Mouse (Mus musculus): ENCODE results near the gene Ace2. TPM values are rescaled to one million over a fixed set of nuclear protein-coding genes. Genes with fewer than 3 reads are reported as not detected.

Ace2 gene
- polyA plus RNA-seq, 1 experiment from 2014 or later, result 0.88 TPM

GRCm38 (mm10) chrX:164183844-164184243 lies 44.7 kb downstream of the Ace2 start:
- Histone ChIP-seq H3K9me3 (no peaks in the 10 kb centered on the region), H3K4me3 (no peak overlapping the region), H3K4me1 (no peaks in the 10 kb centered on the region), H3K9ac (no peak overlapping the region), H3K4me2 (no peak overlapping the region), H3K36me3 (no peaks in the 10 kb centered on the region), H3K27ac (replicated peaks) (no peak overlapping the region), H3K27me3 (replicated peaks) (peaks cover 12% of the 10 kb centered on the region; the same call in 1 of the 2 replicates)
- WGBS, result 24% methylated on average over 3 of the region's 3 CpGs
- no peak for ATAC-seq (ENCODE audit: extremely low read depth, insufficient number of reproducible peaks, low FRiP score, low TSS enrichment)

GRCm38 (mm10) chrX:164189880-164190279 lies 50.7 kb downstream of the Ace2 start:
- ATAC-seq (ENCODE audit: extremely low read depth, insufficient number of reproducible peaks, low FRiP score, low TSS enrichment), result no peak
- Histone ChIP-seq H3K4me1 (no peaks in the 10 kb centered on the region), H3K9me3 (no peaks in the 10 kb centered on the region), H3K4me2 (no peak overlapping the region), H3K27me3 (replicated peaks) (no peaks in the 10 kb centered on the region), H3K27ac (replicated peaks) (no peak overlapping the region), H3K36me3 (no peaks in the 10 kb centered on the region), H3K4me3 (no peak overlapping the region), H3K9ac (no peak overlapping the region)

- Histone ChIP-seq H3K27ac (replicated peaks) (no peak overlapping the region), H3K36me3 (no peaks in the 10 kb centered on the region), H3K9me3 (no peaks in the 10 kb centered on the region), H3K27me3 (replicated peaks) (no peaks in the 10 kb centered on the region), H3K4me2 (no peak overlapping the region), H3K9ac (no peak overlapping the region), H3K4me3 (no peak overlapping the region), H3K4me1 (no peaks in the 10 kb centered on the region)
- no peak for ATAC-seq (ENCODE audit: extremely low read depth, insufficient number of reproducible peaks, low FRiP score, low TSS enrichment)
- WGBS, result 82% methylated on average over 2 of the region's 2 CpGs
Measured at GRCm38 (mm10) chrX:164197679-164198078, 58.5 kb downstream of the Ace2 start.

- no peak overlapping the region for H3K9ac ChIP-seq
- no peaks in the 10 kb centered on the region for H3K4me1 ChIP-seq
- H3K27ac ChIP-seq (replicated peaks), result no peak overlapping the region
- H3K9me3 ChIP-seq, result no peaks in the 10 kb centered on the region
- no peak overlapping the region for H3K4me2 ChIP-seq
- no peaks in the 10 kb centered on the region for H3K27me3 ChIP-seq (replicated peaks)
- no peak overlapping the region for H3K4me3 ChIP-seq
- H3K36me3 ChIP-seq, result no peaks in the 10 kb centered on the region
- ATAC-seq (ENCODE audit: extremely low read depth, insufficient number of reproducible peaks, low FRiP score, low TSS enrichment), result no peak
- 61% methylated on average over 5 of the region's 5 CpGs for WGBS
Measured at GRCm38 (mm10) chrX:164200547-164200946, 61.4 kb downstream of the Ace2 start.

- no peaks in the 10 kb centered on the region for H3K27me3 ChIP-seq (replicated peaks)
- ATAC-seq (ENCODE audit: extremely low read depth, insufficient number of reproducible peaks, low FRiP score, low TSS enrichment), result no peak
- no peaks in the 10 kb centered on the region for H3K36me3 ChIP-seq
- no peak overlapping the region for H3K9ac ChIP-seq
- H3K4me1 ChIP-seq, result no peaks in the 10 kb centered on the region
- 69% methylated on average over 2 of the region's 2 CpGs for WGBS
- H3K27ac ChIP-seq (replicated peaks), result no peak overlapping the region
- no peaks in the 10 kb centered on the region for H3K9me3 ChIP-seq
- H3K4me3 ChIP-seq, result no peak overlapping the region
- H3K4me2 ChIP-seq, result no peak overlapping the region
Measured at GRCm38 (mm10) chrX:164221989-164222388, 82.9 kb downstream of the Ace2 start.

GRCm38 (mm10) chrX:164233380-164233779 lies 94.2 kb downstream of the Ace2 start:
- no peak overlapping the region for H3K9ac ChIP-seq
- 0 out of 2 replicates have a peak overlapping the region, but pooled peaks have one; percentile 6 for H3K27ac ChIP-seq (replicated peaks)
- WGBS, result 52% methylated on average over 8 of the region's 8 CpGs
- no peak overlapping the region for H3K4me3 ChIP-seq
- no peaks in the 10 kb centered on the region for H3K9me3 ChIP-seq
- no peaks in the 10 kb centered on the region for H3K36me3 ChIP-seq
- no peaks in the 10 kb centered on the region for H3K4me1 ChIP-seq
- no peak overlapping the region for H3K4me2 ChIP-seq
- no peaks in the 10 kb centered on the region for H3K27me3 ChIP-seq (replicated peaks)
- no peak for ATAC-seq (ENCODE audit: extremely low read depth, insufficient number of reproducible peaks, low FRiP score, low TSS enrichment)

Other genes with a start within 250 kb of the Ace2 start
- 17.7 and 22.0 TPM in 2 replicates for gene Ap1s2, start 230.3 kb upstream of the Ace2 start, polyA plus RNA-seq (2015; fragmentation: Nextera tagmentation; extraction: Ambion mirVana)
- gene Zrsr2, start 180.7 kb upstream of the Ace2 start, polyA plus RNA-seq (2015; fragmentation: Nextera tagmentation; extraction: Ambion mirVana), result 31.3 and 32.6 TPM in 2 replicates
- 0.12 and 0.25 TPM in 2 replicates for gene Car5b, start 111.3 kb upstream of the Ace2 start, polyA plus RNA-seq (2015; fragmentation: Nextera tagmentation; extraction: Ambion mirVana)
- gene Siah1b, start 62.8 kb upstream of the Ace2 start, polyA plus RNA-seq (2015; fragmentation: Nextera tagmentation; extraction: Ambion mirVana), result 18.8 and 23.0 TPM in 2 replicates
- gene Cltrn, start 50.5 kb upstream of the Ace2 start, polyA plus RNA-seq (2015; fragmentation: Nextera tagmentation; extraction: Ambion mirVana), result 0.28 and 0.53 TPM in 2 replicates
- 5.8 and 5.9 TPM in 2 replicates for gene Bmx, start 118.9 kb downstream of the Ace2 start, polyA plus RNA-seq (2015; fragmentation: Nextera tagmentation; extraction: Ambion mirVana)
- gene Pir, start 130.0 kb downstream of the Ace2 start, polyA plus RNA-seq (2015; fragmentation: Nextera tagmentation; extraction: Ambion mirVana), result 8.1 and 10.0 TPM in 2 replicates
- gene Vegfd, start 234.0 kb downstream of the Ace2 start, polyA plus RNA-seq (2015; fragmentation: Nextera tagmentation; extraction: Ambion mirVana), result 3.3 and 4.7 TPM in 2 replicates